ENCODE assay signal across 19 mouse cellular contexts in genomic region chr14:12592472-12593075, GRCm38 (mm10).
DNase-seq lines count a peak whose midpoint lies in the region; ATAC-seq and TF ChIP-seq lines count a peak whose summit lies in the region.
"Had no signal": no experiment of that assay in that cellular context is flagged by ENCODE, and none has a peak within 500 bp of the region (broad histone marks: within the 10 kb centered on the region; RNA-seq: fewer than 3 reads in every experiment).

No protein-coding gene starts in this region.

- no peak for TF ChIP-seq CTCF in heart, adult 2 months (IDR thresholded peaks at IDR 0.05)
- TF ChIP-seq CTCF in midbrain, postnatal 0 days (IDR thresholded peaks at IDR 0.05) = no peak; the same call in 1 of the 2 replicates

- H3K4me2 ChIP-seq in midbrain, postnatal 0 days (ENCODE audit: low read depth, low read length, poor library complexity, severe bottlenecking) = no peak overlapping the region
- H3K4me2 ChIP-seq: embryonic facial prominence, embryonic 15.5 days; intestine, embryonic 15.5 days; limb, embryonic 15.5 days had no signal

- WGBS in heart, adult 2 months = 60% methylated on average over 5 of the region's 5 CpGs
- 43% methylated on average over 5 of the region's 5 CpGs for WGBS in midbrain, postnatal 0 days

- no peak overlapping the region for H3K9ac ChIP-seq in heart, adult 2 months (ENCODE audit: low read depth, low read length)
- H3K9ac ChIP-seq in midbrain, postnatal 0 days (replicated peaks; ENCODE audit: low read length, poor library complexity, severe bottlenecking) = no peak overlapping the region
- H3K9ac ChIP-seq: embryonic facial prominence, embryonic 15.5 days; intestine, embryonic 15.5 days; limb, embryonic 15.5 days had no signal

- no peaks in the 10 kb centered on the region for H3K4me1 ChIP-seq in heart, adult 2 months (ENCODE audit: control insufficient read depth, insufficient read depth, low read length)
- H3K4me1 ChIP-seq in midbrain, postnatal 0 days (ENCODE audit: insufficient read depth, low read length) = no peaks in the 10 kb centered on the region
- H3K4me1 ChIP-seq: embryonic facial prominence, embryonic 15.5 days; intestine, embryonic 15.5 days; limb, embryonic 15.5 days had no signal

- no peaks in the 10 kb centered on the region for H3K9me3 ChIP-seq in midbrain, postnatal 0 days (ENCODE audit: low read length)
- H3K9me3 ChIP-seq: embryonic facial prominence, embryonic 15.5 days; intestine, embryonic 15.5 days; limb, embryonic 15.5 days had no signal

- H3K4me3 ChIP-seq in heart, adult 2 months = no peak overlapping the region
- no peak overlapping the region for H3K4me3 ChIP-seq in midbrain, postnatal 0 days (ENCODE audit: low read depth, low read length)
- H3K4me3 ChIP-seq: embryonic facial prominence, embryonic 15.5 days; intestine, embryonic 15.5 days; limb, embryonic 15.5 days; myocyte had no signal

- intact Hi-C loops in heart, adult 2 months (cut with DNase I) = no loop called here

- no peak for TF ChIP-seq POLR2A in heart, adult 2 months (IDR thresholded peaks at IDR 0.05; ENCODE audit: insufficient read depth, low read depth, low read length)

- no peaks in the 10 kb centered on the region for H3K79me2 ChIP-seq in heart, adult 2 months (replicated peaks; ENCODE audit: control insufficient read depth, insufficient read depth, low read length)

- DNase-seq in heart, adult 11 months = peak; percentile 57
- no peak for DNase-seq in heart, adult 2 months
- DNase-seq in right cerebral cortex, postnatal 10 days (ENCODE audit: low spot score in 2 of 2) = peak; percentile 56 to 62
- DNase-seq in right cerebral cortex, postnatal 25 days = no peak
- peak; percentile 70 to 79 for DNase-seq in cerebellum, postnatal 25 days
- peak; percentile 70 for DNase-seq in midbrain, postnatal 0 days (ENCODE audit: low spot score)
- no peak for DNase-seq in frontal cortex, postnatal 10 days (ENCODE audit: low spot score in 2 of 2)
- DNase-seq: adrenal gland, postnatal 25 days; B cell, adult 2 months; kidney, postnatal 10 days; lung, adult 18-20 months; right cerebral cortex, postnatal 4 days; thymus, adult 18-20 months had no signal

- 0 out of 2 replicates have a peak, but pooled peaks cover 2% of the 10 kb centered on the region for H3K27me3 ChIP-seq in heart, adult 2 months (ENCODE audit: control insufficient read depth, insufficient read depth, low read length)
- no peaks in the 10 kb centered on the region for H3K27me3 ChIP-seq in midbrain, postnatal 0 days (ENCODE audit: insufficient read depth, low read length)
- H3K27me3 ChIP-seq: embryonic facial prominence, embryonic 15.5 days; intestine, embryonic 15.5 days; limb, embryonic 15.5 days had no signal

- H3K27ac ChIP-seq in heart, adult 2 months = no peak overlapping the region
- peak overlapping the region; percentile 38; the same call in 1 of the 2 replicates for H3K27ac ChIP-seq in midbrain, postnatal 0 days (ENCODE audit: low read depth, low read length)
- H3K27ac ChIP-seq: embryonic facial prominence, embryonic 15.5 days; intestine, embryonic 15.5 days; limb, embryonic 15.5 days; macrophage had no signal

- no peaks in the 10 kb centered on the region for H3K36me3 ChIP-seq in heart, adult 2 months (ENCODE audit: control insufficient read depth, insufficient read depth, low read length)
- H3K36me3 ChIP-seq in midbrain, postnatal 0 days (ENCODE audit: insufficient read depth, low read length) = 0 out of 2 replicates have a peak, but pooled peaks cover 5% of the 10 kb centered on the region
- H3K36me3 ChIP-seq: embryonic facial prominence, embryonic 15.5 days; intestine, embryonic 15.5 days; limb, embryonic 15.5 days had no signal

- ATAC-seq in midbrain, postnatal 0 days (ENCODE audit: low FRiP score) = peak; percentile 68; the same call in 1 of the 2 replicates
- no peak for ATAC-seq in monocyte, adult 5-6 weeks (replicated peaks; ENCODE audit: insufficient number of reproducible peaks, low FRiP score, low TSS enrichment, poor library complexity, severe bottlenecking)
- ATAC-seq: intestine, embryonic 15.5 days had no signal

- TF ChIP-seq EP300 in heart, adult 2 months (IDR thresholded peaks at IDR 0.05; ENCODE audit: insufficient read depth, low read depth, low read length) = no peak

Comparison
In these comparisons a context has a peak if more than half of its experiments do, and no peak if none do; other contexts are left out.
1. DNase-seq: peak in heart, adult 11 months (single experiment), right cerebral cortex, postnatal 10 days (2 of 2), cerebellum, postnatal 25 days (2 of 2) and midbrain, postnatal 0 days (single experiment); none in heart, adult 2 months (0 of 2), right cerebral cortex, postnatal 25 days (single experiment) and frontal cortex, postnatal 10 days (0 of 2).